Mouse (Mus musculus): ENCODE data around the gene 1700008O03Rik. TPM values are rescaled to one million over a fixed set of nuclear protein-coding genes. Genes with fewer than 3 reads are reported as not detected.
A peak's percentile ranks its signal among the peaks of the same experiment; 100 is the strongest.

1700008O03Rik gene
- polyA plus RNA-seq, 1 experiment from 2014 or later, result 0.90 TPM

GRCm38 (mm10) chr7:44349043-44349442 lies 36.6 kb downstream of the 1700008O03Rik start:
- DNase-seq (ENCODE audit: low spot score), result no peak

- no peak for DNase-seq (ENCODE audit: low spot score)
These were observed 41.0 kb downstream of the 1700008O03Rik start for GRCm38 (mm10) chr7:44344622-44345021.

- DNase-seq (ENCODE audit: low spot score), result no peak
These were observed 42.1 kb downstream of the 1700008O03Rik start for GRCm38 (mm10) chr7:44343459-44344015.

GRCm38 (mm10) chr7:44341714-44342113 lies 43.9 kb downstream of the 1700008O03Rik start:
- no peak for DNase-seq (ENCODE audit: low spot score)

GRCm38 (mm10) chr7:44341119-44341518 lies 44.5 kb downstream of the 1700008O03Rik start:
- DNase-seq (ENCODE audit: low spot score), result no peak

GRCm38 (mm10) chr7:44340226-44340625 lies 45.4 kb downstream of the 1700008O03Rik start:
- no peak for DNase-seq (ENCODE audit: low spot score)

- DNase-seq (ENCODE audit: low spot score), result no peak
These were observed 48.3 kb downstream of the 1700008O03Rik start for GRCm38 (mm10) chr7:44337121-44337849.

GRCm38 (mm10) chr7:44336046-44337021 lies 49.3 kb downstream of the 1700008O03Rik start:
- no peak for DNase-seq (ENCODE audit: low spot score)

- DNase-seq (ENCODE audit: low spot score), result no peak
These were observed 50.4 kb downstream of the 1700008O03Rik start for GRCm38 (mm10) chr7:44335031-44335878.

- no peak for DNase-seq (ENCODE audit: low spot score)
These were observed 51.5 kb downstream of the 1700008O03Rik start for GRCm38 (mm10) chr7:44334139-44334538.

- DNase-seq (ENCODE audit: low spot score), result no peak
These were observed 53.3 kb downstream of the 1700008O03Rik start for GRCm38 (mm10) chr7:44332336-44332735.

- no peak for DNase-seq (ENCODE audit: low spot score)
These were observed 59.0 kb downstream of the 1700008O03Rik start for GRCm38 (mm10) chr7:44326614-44327013.

GRCm38 (mm10) chr7:44322290-44322689 lies 63.3 kb downstream of the 1700008O03Rik start:
- DNase-seq (ENCODE audit: low spot score), result no peak

GRCm38 (mm10) chr7:44320886-44321285 lies 64.7 kb downstream of the 1700008O03Rik start:
- no peak for DNase-seq (ENCODE audit: low spot score)

- DNase-seq (ENCODE audit: low spot score), result peak; percentile 24
These were observed 67.7 kb downstream of the 1700008O03Rik start for GRCm38 (mm10) chr7:44317913-44318312.

GRCm38 (mm10) chr7:44312484-44312883 lies 73.1 kb downstream of the 1700008O03Rik start:
- no peak for DNase-seq (ENCODE audit: low spot score)

GRCm38 (mm10) chr7:44311713-44312304 lies 73.8 kb downstream of the 1700008O03Rik start:
- no peak for DNase-seq (ENCODE audit: low spot score)

- DNase-seq (ENCODE audit: low spot score), result no peak
These were observed 74.5 kb downstream of the 1700008O03Rik start for GRCm38 (mm10) chr7:44310878-44311712.

GRCm38 (mm10) chr7:44310285-44310877 lies 75.2 kb downstream of the 1700008O03Rik start:
- no peak for DNase-seq (ENCODE audit: low spot score)
